Mouse (Mus musculus) liver, embryonic 14.5 days (tissue): ENCODE results near the gene St5. TPM values are rescaled to one million over a fixed set of nuclear protein-coding genes. Genes with fewer than 3 reads are reported as not detected.

Experiments used
- ATAC-seq: fragments of 200-750 bp; cut with Nextera tagmentation; 2 replicates; pipeline ENCODE4 v1.8.0; 2017; ENCODE audit warnings: moderate number of reproducible peaks, mild to moderate bottlenecking, moderate library complexity; ENCODE audit not compliant: insufficient read depth
- DNase-seq, 3 experiments: peaks; one replicate each; pipeline ENCODE4 v3.0.0-alpha.2; 2012 to 2013; ENCODE audit warnings: low read depth in 3 of 3, low spot score in 3 of 3
- H3K27ac ChIP-seq: fragments of 300-500 bp; sonication (generic); 2 replicates; pipeline ENCODE4 v1.5.1; 2014; ENCODE audit warnings: moderate library complexity, mild to moderate bottlenecking, control low read depth, inconsistent platforms
- H3K27me3 ChIP-seq: fragments of 300-500 bp; sonication (generic); 2 replicates; pipeline ENCODE4 v1.6.1; 2014; ENCODE audit warnings: mild to moderate bottlenecking, low read length, moderate library complexity; ENCODE audit not compliant: control insufficient read depth, insufficient read depth
- H3K36me3 ChIP-seq: fragments of 300-500 bp; sonication (generic); replicated peaks from 2 replicates; pipeline ENCODE4 v1.6.1; 2014; ENCODE audit warnings: low read depth; ENCODE audit not compliant: control insufficient read depth, insufficient read depth
- H3K4me1 ChIP-seq, 2 experiments: fragments of 200-500 bp in 1 of 2; fragments of 300-500 bp in 1 of 2; sonication (generic) in 1 of 2; replicated peaks; 2 replicates each; pipeline ENCODE4 v1.6.1; 2012 to 2014; ENCODE audit warnings: antibody characterized with exemption in 1 of 2, inconsistent platforms in 1 of 2, low read length in 1 of 2; ENCODE audit not compliant: control insufficient read depth in 2 of 2, insufficient read depth in 2 of 2
- H3K4me2 ChIP-seq: fragments of 300-500 bp; sonication (generic); 2 replicates; pipeline ENCODE4 v1.6.1; 2014; ENCODE audit warnings: low read depth, mild to moderate bottlenecking, control low read depth, moderate library complexity
- H3K4me3 ChIP-seq, 2 experiments: fragments of 200-500 bp in 1 of 2; fragments of 300-500 bp in 1 of 2; sonication (generic) in 1 of 2; 2 replicates each; pipeline ENCODE4 v1.5.1; 2012 to 2014; ENCODE audit warnings: low read depth in 2 of 2, low read length in 2 of 2, mild to moderate bottlenecking in 2 of 2, control low read depth in 1 of 2, inconsistent platforms in 1 of 2, moderate library complexity in 1 of 2; ENCODE audit not compliant: insufficient read depth in 1 of 2
- H3K9ac ChIP-seq: fragments of 300-500 bp; sonication (generic); replicated peaks from 2 replicates; pipeline ENCODE4 v1.6.1; 2014; ENCODE audit warnings: mild to moderate bottlenecking, control low read depth, moderate library complexity
- H3K9me3 ChIP-seq: fragments of 300-500 bp; sonication (generic); 2 replicates; pipeline ENCODE4 v1.6.1; 2016; ENCODE audit warnings: low read length, mixed read lengths; ENCODE audit not compliant: control insufficient read depth
- CTCF ChIP-seq: IDR thresholded peaks from 2 replicates; pipeline ENCODE4 v1.5.1; 2016; ENCODE audit warnings: antibody characterized with exemption, low read depth, control low read depth
- EP300 ChIP-seq: IDR thresholded peaks from 2 replicates; pipeline ENCODE4 v1.6.1; 2016; ENCODE audit warnings: antibody characterized with exemption, low read depth
- WGBS: fragments of 180-500 bp; shearing (Covaris S2); extraction: QIAGEN DNeasy Blood & Tissue Kit; methylation state at CpG from one replicate; pipeline ENCODE4 v1.1.7; 2014; ENCODE audit not compliant: insufficient replicate concordance; 5-methylcytosine and 5-hydroxymethylcytosine counted together
- polyA plus RNA-seq, 2 experiments: library from polyadenylated mRNA; depleted of rRNA in 1 of 2; stranded (reverse) in 1 of 2; unstranded in 1 of 2; fragments of >200 nt; fragmentation: Nextera tagmentation in 1 of 2; extraction: Ambion mirVana in 1 of 2; gene quantifications; 2 replicates each; pipeline versions ENCODE4 v1.2.1 to v1.2.3; 2012 to 2014

The St5 gene
- polyA plus RNA-seq, 2 experiments: 13.8 to 14.0 TPM

- ATAC-seq (no peak), DNase-seq (no peak)
- H3K4me1 ChIP-seq: no peaks in the 10 kb centered on the region
- WGBS: 77% methylated on average over 5 of the region's 5 CpGs
- H3K27ac ChIP-seq: no peak within 1 kb of the TSS
- no peak within 1 kb of the TSS for H3K4me2 ChIP-seq
- TF ChIP-seq EP300 (no peak), CTCF (no peak)
- H3K4me3 ChIP-seq: no peak within 1 kb of the TSS
- no peaks in the 10 kb centered on the region for H3K36me3 ChIP-seq
- no peaks in the 10 kb centered on the region for H3K27me3 ChIP-seq
- no peaks in the 10 kb centered on the region for H3K9me3 ChIP-seq
- no peak within 1 kb of the TSS for H3K9ac ChIP-seq
These were observed 20.3 kb upstream of the St5 start, which contains the start of gene BC051019 for GRCm38 (mm10) chr7:109723697-109724096. TSS of gene BC051019 (minus strand) at chr7:109723850.

- no peak overlapping the region for H3K4me3 ChIP-seq
- DNase-seq (no peak), ATAC-seq (no peak)
- H3K36me3 ChIP-seq: no peaks in the 10 kb centered on the region
- no peaks in the 10 kb centered on the region for H3K4me1 ChIP-seq
- WGBS: 81% methylated on average over 8 of the region's 8 CpGs
- H3K4me2 ChIP-seq: no peak overlapping the region
- no peaks in the 10 kb centered on the region for H3K27me3 ChIP-seq
- H3K9me3 ChIP-seq: no peaks in the 10 kb centered on the region
- no peak overlapping the region for H3K27ac ChIP-seq
- no peak overlapping the region for H3K9ac ChIP-seq
- TF ChIP-seq CTCF (no peak), EP300 (no peak)
These were observed 19.7 kb upstream of the St5 start for GRCm38 (mm10) chr7:109723114-109723513.

- Histone ChIP-seq H3K4me3 (no peak overlapping the region), H3K9ac (no peak overlapping the region), H3K4me1 (no peaks in the 10 kb centered on the region), H3K27ac (no peak overlapping the region), H3K4me2 (no peak overlapping the region), H3K36me3 (no peaks in the 10 kb centered on the region), H3K9me3 (no peaks in the 10 kb centered on the region), H3K27me3 (no peaks in the 10 kb centered on the region)
- DNase-seq (no peak), ATAC-seq (no peak)
- 83% methylated on average over 2 of the region's 2 CpGs for WGBS
- TF ChIP-seq EP300: no peak
- peak; percentile 38; the same call in 1 of the 2 replicates for TF ChIP-seq CTCF
These were observed 19.2 kb upstream of the St5 start for GRCm38 (mm10) chr7:109722618-109723017.

- TF ChIP-seq CTCF: peak; percentile 49
- no peak for TF ChIP-seq EP300
These were observed 15.9 kb upstream of the St5 start for GRCm38 (mm10) chr7:109719286-109719685.

GRCm38 (mm10) chr7:109713434-109713982 lies 10.1 kb upstream of the St5 start:
- WGBS: 72% methylated on average over 2 of the region's 2 CpGs

More at GRCm38 (mm10) chr7:109719286-109719685, 15.9 kb upstream of the St5 start:
- ATAC-seq (no peak), DNase-seq (no peak)
- H3K4me3 ChIP-seq: no peak overlapping the region
- H3K27ac ChIP-seq: no peak overlapping the region
- no peaks in the 10 kb centered on the region for H3K36me3 ChIP-seq
- H3K4me1 ChIP-seq: no peaks in the 10 kb centered on the region
- H3K4me2 ChIP-seq: no peak overlapping the region
- 56% methylated on average over 9 of the region's 9 CpGs for WGBS
- H3K9ac ChIP-seq: no peak overlapping the region
- no peaks in the 10 kb centered on the region for H3K9me3 ChIP-seq
- no peaks in the 10 kb centered on the region for H3K27me3 ChIP-seq

More at GRCm38 (mm10) chr7:109713434-109713982, 10.1 kb upstream of the St5 start:
- no peak overlapping the region for H3K9ac ChIP-seq
- no peak overlapping the region for H3K4me3 ChIP-seq
- no peaks in the 10 kb centered on the region for H3K27me3 ChIP-seq
- ATAC-seq (no peak), DNase-seq (no peak)
- no peaks in the 10 kb centered on the region for H3K9me3 ChIP-seq
- peaks cover 30% of the 10 kb centered on the region for H3K36me3 ChIP-seq
- TF ChIP-seq CTCF (no peak), EP300 (no peak)
- no peaks in the 10 kb centered on the region for H3K4me1 ChIP-seq
- no peak overlapping the region for H3K27ac ChIP-seq
- H3K4me2 ChIP-seq: no peak overlapping the region
